Mouse (Mus musculus) monocyte, adult 59 days (primary cell): ENCODE measurements around the gene Paqr6. TPM values are rescaled to one million over a fixed set of nuclear protein-coding genes. Genes with fewer than 3 reads are reported as not detected.

ENCODE experiments used
- total RNA-seq, 2 experiments: library from RNA; stranded (reverse); gene quantifications; one replicate each; pipeline ENCODE4 v1.2.4; 2023

Paqr6 gene
- total RNA-seq: 1 to 10 TPM in 1 of 2 experiments, under 1 TPM in 1; 0.52 to 1.2 TPM

GRCm38 (mm10) chr3:88364337-88364736 lies at the start of gene Paqr6:
Gene Paqr6 (plus strand): TSS chr3:88364584.

GRCm38 (mm10) chr3:88324951-88325405 lies 39.4 kb upstream of the Paqr6 start, which contains the start of gene Glmp:
Gene Glmp (plus strand): TSS chr3:88325023.

GRCm38 (mm10) chr3:88336058-88337013 lies 28.0 kb upstream of the Paqr6 start, which contains the start of the genes Tmem79 and Smg5:
Gene Tmem79 (minus strand): TSS chr3:88336148.
Gene Smg5 (plus strand): TSS chr3:88336260.

GRCm38 (mm10) chr3:88372643-88373042 lies 8.3 kb downstream of the Paqr6 start, which contains the start of gene Bglap3:
Gene Bglap3 (minus strand): TSS chr3:88372743.

GRCm38 (mm10) chr3:88378599-88378998 lies 14.2 kb downstream of the Paqr6 start, which contains the start of gene Bglap2:
Gene Bglap2 (minus strand): TSS chr3:88378699.

GRCm38 (mm10) chr3:88384364-88384763 lies 20.0 kb downstream of the Paqr6 start, which contains the start of gene Bglap:
Gene Bglap (minus strand): TSS chr3:88384464.

GRCm38 (mm10) chr3:88409741-88410644 lies 45.6 kb downstream of the Paqr6 start, which contains the start of gene Pmf1:
Gene Pmf1 (minus strand): TSS chr3:88410331.

Other genes with a start within 250 kb of the Paqr6 start
- 100 to 1,000 TPM; 186 to 217 TPM for gene Mef2d, start 222.2 kb upstream of the Paqr6 start, total RNA-seq
- gene Rhbg, start 109.9 kb upstream of the Paqr6 start, total RNA-seq: not detected
- gene Gm38392, start 77.4 kb upstream of the Paqr6 start, total RNA-seq: not detected
- gene Tsacc, start 67.6 kb upstream of the Paqr6 start, total RNA-seq: 1 to 10 TPM; 2.0 to 4.0 TPM
- 10 to 100 TPM; 84.3 to 89.1 TPM for gene Cct3, start 67.5 kb upstream of the Paqr6 start, total RNA-seq
- gene Glmp, start 39.6 kb upstream of the Paqr6 start, total RNA-seq: 100 to 1,000 TPM; 149 to 189 TPM
- 1 to 10 TPM; 1.6 to 1.8 TPM for gene Tmem79, start 28.4 kb upstream of the Paqr6 start, total RNA-seq
- gene Smg5, start 28.3 kb upstream of the Paqr6 start, total RNA-seq: 10 to 100 TPM; 50.9 to 65.4 TPM
- gene Bglap3, start 8.2 kb downstream of the Paqr6 start, total RNA-seq: not detected
- gene Bglap2, start 14.1 kb downstream of the Paqr6 start, total RNA-seq: not detected
- not detected for gene Bglap, start 19.9 kb downstream of the Paqr6 start, total RNA-seq
- gene Pmf1, start 45.7 kb downstream of the Paqr6 start, total RNA-seq: 10 to 100 TPM; 16.0 to 24.7 TPM
- 10 to 100 TPM; 19.8 to 20.4 TPM for gene Slc25a44, start 60.6 kb downstream of the Paqr6 start, total RNA-seq
- gene Sema4a, start 96.6 kb downstream of the Paqr6 start, total RNA-seq: 100 to 1,000 TPM; 178 to 194 TPM
- 10 to 100 TPM; 34.2 to 38.3 TPM for gene Lmna, start 145.4 kb downstream of the Paqr6 start, total RNA-seq
- under 1 TPM; 0.15 to 0.29 TPM for gene Mex3a, start 167.8 kb downstream of the Paqr6 start, total RNA-seq
- gene Rab25, start 183.7 kb downstream of the Paqr6 start, total RNA-seq: not detected
- 10 to 100 TPM; 87.8 to 98.3 TPM for gene Lamtor2, start 188.5 kb downstream of the Paqr6 start, total RNA-seq
- 10 to 100 TPM; 28.1 to 31.2 TPM for gene Ubqln4, start 189.2 kb downstream of the Paqr6 start, total RNA-seq
- gene Ssr2, start 211.3 kb downstream of the Paqr6 start, total RNA-seq: 100 to 1,000 TPM in 1 of 2 experiments, 10 to 100 TPM in 1; 97.9 to 109 TPM
- gene Arhgef2, start 241.4 kb downstream of the Paqr6 start, total RNA-seq: 100 to 1,000 TPM; 325 to 357 TPM